Mouse (Mus musculus): Measurements from ENCODE around the gene Tmem52b. TPM values are rescaled to one million over a fixed set of nuclear protein-coding genes. Genes with fewer than 3 reads are reported as not detected.
A peak's percentile ranks its signal among the peaks of the same experiment; 100 is the strongest.

Tmem52b gene
- polyA plus RNA-seq, 1 experiment from 2014 or later: 63.1 TPM

DNA sequence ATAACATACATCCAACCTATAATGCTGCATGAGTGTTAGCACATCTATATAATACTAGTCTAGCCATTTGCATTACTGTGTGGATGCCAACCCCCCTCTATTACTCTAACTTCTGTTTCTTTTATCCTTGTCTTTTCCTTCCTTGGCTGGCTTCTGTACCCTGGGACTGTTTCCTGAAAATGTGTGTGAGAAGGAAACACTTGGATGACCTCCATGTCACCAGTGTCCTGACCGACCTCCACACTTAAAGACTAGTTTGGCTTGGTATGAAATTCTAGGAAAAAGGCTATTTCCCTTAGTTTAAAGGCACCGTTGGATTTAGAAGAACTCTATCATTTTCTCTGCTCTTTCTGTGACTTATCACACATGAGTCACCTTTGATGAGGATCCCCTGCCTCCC, 15.1 kb downstream of the Tmem52b start:
- H3K4me3 ChIP-seq (ENCODE audit: low read length): no peak overlapping the region
- H3K4me1 ChIP-seq (ENCODE audit: insufficient read depth, low read length): peaks cover 4% of the 10 kb centered on the region
- no peaks in the 10 kb centered on the region for H3K27me3 ChIP-seq (ENCODE audit: insufficient read depth, low read length)
- H3K27ac ChIP-seq (ENCODE audit: low read length): no peak overlapping the region
- no peak overlapping the region for H3K4me2 ChIP-seq (replicated peaks; ENCODE audit: low read depth, low read length)
- no peak for ATAC-seq (ENCODE audit: low FRiP score, low TSS enrichment)
- WGBS: 73% methylated on average over 2 of the region's 2 CpGs
- no peaks in the 10 kb centered on the region for H3K9me3 ChIP-seq (ENCODE audit: low read length)
- H3K9ac ChIP-seq (replicated peaks; ENCODE audit: low read length): no peak overlapping the region
- no peaks in the 10 kb centered on the region for H3K36me3 ChIP-seq (ENCODE audit: insufficient read depth, low read length)

DNA sequence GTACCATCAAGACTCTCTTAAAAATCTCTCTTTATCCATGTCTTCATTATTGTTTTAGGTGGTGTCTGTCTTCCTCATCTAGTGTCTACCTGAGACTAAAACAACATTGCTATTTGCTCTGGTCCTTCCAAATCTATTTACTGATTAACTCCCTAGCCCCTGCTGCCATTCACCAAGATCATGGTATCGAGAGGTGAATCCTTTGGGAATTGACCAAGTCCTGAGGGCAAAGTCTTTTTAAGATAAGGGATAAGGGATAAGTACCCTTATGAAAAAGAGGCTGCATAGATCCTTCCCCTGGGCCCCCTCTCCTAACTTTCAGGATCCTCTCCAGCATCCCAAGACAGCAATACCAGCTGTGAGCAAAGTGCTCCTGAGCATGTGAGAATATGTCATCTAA, 17.2 kb downstream of the Tmem52b start:
- H3K27me3 ChIP-seq (ENCODE audit: insufficient read depth, low read length): no peaks in the 10 kb centered on the region
- H3K36me3 ChIP-seq (ENCODE audit: insufficient read depth, low read length): no peaks in the 10 kb centered on the region
- no peak overlapping the region for H3K9ac ChIP-seq (replicated peaks; ENCODE audit: low read length)
- no peak overlapping the region for H3K4me3 ChIP-seq (ENCODE audit: low read length)
- no peak overlapping the region for H3K4me2 ChIP-seq (replicated peaks; ENCODE audit: low read depth, low read length)
- no peaks in the 10 kb centered on the region for H3K9me3 ChIP-seq (ENCODE audit: low read length)
- H3K27ac ChIP-seq (ENCODE audit: low read length): no peak overlapping the region
- WGBS: 69% methylated on average over 1 of the region's 1 CpGs
- peaks cover 10% of the 10 kb centered on the region for H3K4me1 ChIP-seq (ENCODE audit: insufficient read depth, low read length)
- no peak for ATAC-seq (ENCODE audit: low FRiP score, low TSS enrichment)

DNA sequence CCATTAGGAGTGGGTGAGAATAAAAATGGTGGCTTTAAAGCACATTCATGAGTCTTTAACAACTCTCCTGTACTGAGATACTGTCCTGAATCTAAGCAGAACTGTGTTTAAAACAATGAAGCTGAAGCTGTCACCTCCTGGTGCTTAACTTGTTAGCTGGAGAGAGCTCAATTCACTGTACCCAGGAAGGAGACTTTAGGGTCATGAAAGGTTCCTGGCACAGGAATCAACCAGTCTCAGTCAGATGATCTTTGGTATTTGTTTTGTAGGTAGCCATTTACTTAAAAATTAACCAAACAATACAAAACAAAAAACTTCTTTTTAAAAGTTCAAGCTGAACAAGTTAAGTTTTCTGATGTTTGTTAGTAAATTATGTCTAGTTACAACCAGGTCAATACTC, 17.9 kb downstream of the Tmem52b start:
- no peak for ATAC-seq (ENCODE audit: low FRiP score, low TSS enrichment)
- peak overlapping the region; percentile 29; the same call in 1 of the 2 replicates for H3K27ac ChIP-seq (ENCODE audit: low read length)
- H3K9ac ChIP-seq (replicated peaks; ENCODE audit: low read length): no peak overlapping the region
- H3K9me3 ChIP-seq (ENCODE audit: low read length): no peaks in the 10 kb centered on the region
- H3K4me1 ChIP-seq (ENCODE audit: insufficient read depth, low read length): peaks cover 17% of the 10 kb centered on the region
- no peaks in the 10 kb centered on the region for H3K27me3 ChIP-seq (ENCODE audit: insufficient read depth, low read length)
- H3K36me3 ChIP-seq (ENCODE audit: insufficient read depth, low read length): no peaks in the 10 kb centered on the region
- no peak overlapping the region for H3K4me2 ChIP-seq (replicated peaks; ENCODE audit: low read depth, low read length)
- H3K4me3 ChIP-seq (ENCODE audit: low read length): no peak overlapping the region

DNA sequence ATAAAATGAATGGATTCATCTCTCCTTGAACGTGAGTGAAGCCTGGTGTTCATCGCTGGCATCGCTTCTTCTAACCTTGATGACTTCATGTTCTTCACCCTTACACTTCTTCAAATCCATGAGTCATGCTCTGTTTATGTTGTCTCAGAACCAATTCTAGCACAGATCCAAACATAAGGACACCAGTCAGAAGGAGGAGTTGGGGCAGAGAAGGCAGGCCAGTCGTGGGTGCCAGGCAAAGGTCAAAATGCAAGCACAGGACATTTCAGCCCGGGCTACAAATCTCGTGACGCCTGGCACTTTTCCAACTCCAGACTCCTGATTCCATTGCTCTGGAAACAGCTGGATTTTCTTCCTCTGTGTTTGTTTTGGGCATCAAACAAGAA, 20.2 kb downstream of the Tmem52b start:
- Histone ChIP-seq H3K36me3 (ENCODE audit: insufficient read depth, low read length) (0 out of 2 replicates have a peak, but pooled peaks cover 4% of the 10 kb centered on the region), H3K4me2 (replicated peaks; ENCODE audit: low read depth, low read length) (peak overlapping the region; percentile 77), H3K9ac (replicated peaks; ENCODE audit: low read length) (peak overlapping the region; percentile 81; the same call in 1 of the 2 replicates), H3K4me3 (ENCODE audit: low read length) (peak overlapping the region; percentile 74), H3K4me1 (ENCODE audit: insufficient read depth, low read length) (peaks cover 21% of the 10 kb centered on the region), H3K9me3 (ENCODE audit: low read length) (no peaks in the 10 kb centered on the region), H3K27ac (ENCODE audit: low read length) (peak overlapping the region; percentile 72), H3K27me3 (ENCODE audit: insufficient read depth, low read length) (no peaks in the 10 kb centered on the region)
- 25% methylated on average over 7 of the region's 7 CpGs for WGBS
- peak; percentile 59 for ATAC-seq (ENCODE audit: low FRiP score, low TSS enrichment)

DNA sequence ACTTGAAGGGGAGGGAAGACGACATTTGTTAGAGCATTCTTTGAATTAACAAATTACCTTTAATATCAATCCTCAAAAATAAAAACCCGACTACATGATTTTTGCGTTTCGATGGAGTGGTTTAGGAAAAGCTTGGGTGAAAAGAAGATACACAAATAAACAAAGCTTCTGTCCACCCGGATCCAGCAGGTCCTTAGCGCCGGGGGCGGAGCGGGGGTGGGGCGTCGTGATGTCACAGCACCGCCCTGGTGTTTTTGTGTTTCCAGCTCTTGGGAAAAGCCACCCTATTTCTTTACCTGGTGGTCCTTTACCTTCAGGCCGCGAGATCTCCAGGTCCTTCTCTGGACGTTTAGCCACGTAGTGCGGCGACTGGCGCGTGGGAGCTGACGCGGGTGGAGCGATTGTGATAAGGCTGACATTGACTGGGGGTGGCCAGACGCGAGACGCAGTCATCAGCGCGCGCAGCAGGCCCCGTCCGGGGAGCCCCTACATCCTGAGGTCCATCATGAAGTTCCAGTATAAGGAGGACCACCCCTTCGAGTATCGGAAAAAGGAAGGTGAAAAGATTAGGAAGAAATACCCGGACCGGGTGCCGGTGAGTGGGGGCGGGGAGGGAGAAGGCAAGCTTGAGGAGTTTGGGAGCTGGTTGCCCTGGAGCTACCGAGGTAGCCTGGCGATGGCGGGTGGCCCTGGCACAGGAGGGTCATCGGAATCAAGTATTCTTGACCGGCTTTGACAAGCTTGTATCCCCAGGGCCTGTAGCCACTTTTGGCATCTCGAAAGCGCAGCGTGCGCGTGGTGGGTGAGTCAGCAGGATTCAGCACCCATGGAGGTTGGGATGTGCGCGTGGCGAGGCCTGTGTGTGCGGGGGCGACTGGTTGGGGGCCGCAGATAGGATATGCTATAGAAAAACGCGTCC, 20.8 kb downstream of the Tmem52b start, which contains the start of gene Gabarapl1:
Gene Gabarapl1 (plus strand): TSS at position 219 of the 919 bp plus-strand sequence.
- Histone ChIP-seq H3K4me2 (replicated peaks; ENCODE audit: low read depth, low read length) (peak within 1 kb of the TSS; percentile 77), H3K4me3 (ENCODE audit: low read length) (peak within 1 kb of the TSS; percentile 74), H3K9me3 (ENCODE audit: low read length) (no peaks in the 10 kb centered on the region), H3K27ac (ENCODE audit: low read length) (peak within 1 kb of the TSS; percentile 72), H3K27me3 (ENCODE audit: insufficient read depth, low read length) (no peaks in the 10 kb centered on the region), H3K9ac (replicated peaks; ENCODE audit: low read length) (peak within 1 kb of the TSS; percentile 81), H3K4me1 (ENCODE audit: insufficient read depth, low read length) (peaks cover 21% of the 10 kb centered on the region), H3K36me3 (ENCODE audit: insufficient read depth, low read length) (0 out of 2 replicates have a peak, but pooled peaks cover 7% of the 10 kb centered on the region)
- under 1% methylated on average over 55 of the region's 55 CpGs for WGBS
- peak; percentile 80 for ATAC-seq (ENCODE audit: low FRiP score, low TSS enrichment)

DNA sequence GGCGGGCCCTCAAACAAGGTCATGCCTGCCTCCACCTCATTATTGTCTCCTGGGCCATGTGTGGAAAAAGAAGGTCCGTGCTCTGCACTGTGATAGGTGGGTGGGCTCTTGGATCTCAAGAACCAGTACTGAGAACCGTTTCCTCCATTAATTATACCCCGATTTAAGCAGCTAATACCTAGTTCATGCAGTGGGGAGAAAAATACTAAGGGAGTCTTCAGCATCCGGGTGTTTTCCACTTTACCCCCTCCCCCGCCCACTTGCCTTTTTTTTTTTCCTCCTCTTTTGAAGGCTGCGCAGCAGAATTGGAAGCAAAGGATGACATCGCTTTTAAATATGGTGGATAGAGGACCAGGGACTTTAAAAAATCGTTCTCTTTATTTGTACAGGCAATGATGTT, 21.7 kb downstream of the Tmem52b start:
- H3K4me3 ChIP-seq (ENCODE audit: low read length): peak overlapping the region; percentile 74
- no peaks in the 10 kb centered on the region for H3K9me3 ChIP-seq (ENCODE audit: low read length)
- WGBS: 13% methylated on average over 9 of the region's 9 CpGs
- peaks cover 21% of the 10 kb centered on the region for H3K4me1 ChIP-seq (ENCODE audit: insufficient read depth, low read length)
- H3K9ac ChIP-seq (replicated peaks; ENCODE audit: low read length): peak overlapping the region; percentile 81
- H3K4me2 ChIP-seq (replicated peaks; ENCODE audit: low read depth, low read length): peak overlapping the region; percentile 77
- peak overlapping the region; percentile 72; the same call in 1 of the 2 replicates for H3K27ac ChIP-seq (ENCODE audit: low read length)
- H3K27me3 ChIP-seq (ENCODE audit: insufficient read depth, low read length): no peaks in the 10 kb centered on the region
- no peak for ATAC-seq (ENCODE audit: low FRiP score, low TSS enrichment)
- H3K36me3 ChIP-seq (ENCODE audit: insufficient read depth, low read length): peaks cover 15% of the 10 kb centered on the region; the same call in 1 of the 2 replicates

DNA sequence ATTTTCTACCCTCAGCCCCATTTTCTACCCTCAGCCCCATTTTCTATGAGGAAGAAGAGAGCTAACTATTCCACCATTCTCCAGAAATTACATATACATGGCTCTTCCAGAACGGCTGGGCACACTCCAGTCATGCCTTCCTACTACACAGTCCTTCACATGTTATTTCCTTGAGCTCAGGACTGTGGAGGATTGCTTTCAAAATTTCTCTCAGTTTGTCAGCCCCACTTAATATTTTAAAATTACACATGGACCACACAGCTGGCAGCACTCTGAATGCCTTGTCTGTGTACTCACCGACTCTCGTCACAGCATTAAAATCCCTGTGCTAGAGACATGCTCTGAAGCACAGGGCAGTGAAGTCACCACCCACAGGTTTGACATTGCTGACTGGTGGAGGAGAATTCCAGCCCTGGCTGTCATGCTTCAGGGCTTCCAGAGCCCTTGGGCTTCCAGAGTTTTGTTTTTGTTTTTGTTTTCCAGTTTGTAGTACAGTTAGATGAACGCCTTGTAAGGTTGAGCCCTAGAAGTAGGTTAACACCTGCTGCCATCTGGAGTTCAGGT, 22.4 kb downstream of the Tmem52b start:
- H3K27ac ChIP-seq (ENCODE audit: low read length): peak overlapping the region; percentile 67
- peak overlapping the region; percentile 10; the same call in 1 of the 2 replicates for H3K9ac ChIP-seq (replicated peaks; ENCODE audit: low read length)
- H3K4me2 ChIP-seq (replicated peaks; ENCODE audit: low read depth, low read length): peak overlapping the region; percentile 77
- peaks cover 21% of the 10 kb centered on the region for H3K36me3 ChIP-seq (ENCODE audit: insufficient read depth, low read length)
- no peaks in the 10 kb centered on the region for H3K9me3 ChIP-seq (ENCODE audit: low read length)
- WGBS: 30% methylated on average over 4 of the region's 4 CpGs
- peaks cover 21% of the 10 kb centered on the region for H3K4me1 ChIP-seq (ENCODE audit: insufficient read depth, low read length)
- no peaks in the 10 kb centered on the region for H3K27me3 ChIP-seq (ENCODE audit: insufficient read depth, low read length)
- peak; percentile 81 for ATAC-seq (ENCODE audit: low FRiP score, low TSS enrichment)
- peak overlapping the region; percentile 74 for H3K4me3 ChIP-seq (ENCODE audit: low read length)

DNA sequence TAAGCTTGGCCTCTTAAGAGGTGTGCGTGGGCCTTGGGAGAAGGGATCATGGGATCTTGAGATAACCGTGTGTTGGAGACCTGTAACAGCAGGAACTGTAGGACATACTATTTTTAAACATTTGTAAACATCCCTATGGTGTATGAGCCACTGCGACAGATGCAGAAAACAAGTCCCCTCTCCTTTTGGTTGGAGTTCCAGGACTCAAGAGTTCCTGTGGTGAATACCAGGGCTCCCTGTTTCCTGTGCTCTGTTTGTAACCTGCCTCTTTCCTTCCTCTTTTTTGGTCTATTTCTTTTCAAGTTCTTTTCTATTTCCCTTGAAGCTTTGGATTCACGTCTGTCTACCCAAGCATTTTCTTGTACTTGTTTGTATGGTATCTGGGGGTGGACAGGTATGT, 23.4 kb downstream of the Tmem52b start:
- H3K9me3 ChIP-seq (ENCODE audit: low read length): no peaks in the 10 kb centered on the region
- H3K27me3 ChIP-seq (ENCODE audit: insufficient read depth, low read length): no peaks in the 10 kb centered on the region
- no peak for ATAC-seq (ENCODE audit: low FRiP score, low TSS enrichment)
- WGBS: 66% methylated on average over 4 of the region's 4 CpGs
- no peak overlapping the region for H3K27ac ChIP-seq (ENCODE audit: low read length)
- H3K9ac ChIP-seq (replicated peaks; ENCODE audit: low read length): no peak overlapping the region
- peak overlapping the region; percentile 77 for H3K4me2 ChIP-seq (replicated peaks; ENCODE audit: low read depth, low read length)
- H3K4me3 ChIP-seq (ENCODE audit: low read length): no peak overlapping the region
- H3K4me1 ChIP-seq (ENCODE audit: insufficient read depth, low read length): peaks cover 21% of the 10 kb centered on the region
- H3K36me3 ChIP-seq (ENCODE audit: insufficient read depth, low read length): peaks cover 28% of the 10 kb centered on the region

DNA sequence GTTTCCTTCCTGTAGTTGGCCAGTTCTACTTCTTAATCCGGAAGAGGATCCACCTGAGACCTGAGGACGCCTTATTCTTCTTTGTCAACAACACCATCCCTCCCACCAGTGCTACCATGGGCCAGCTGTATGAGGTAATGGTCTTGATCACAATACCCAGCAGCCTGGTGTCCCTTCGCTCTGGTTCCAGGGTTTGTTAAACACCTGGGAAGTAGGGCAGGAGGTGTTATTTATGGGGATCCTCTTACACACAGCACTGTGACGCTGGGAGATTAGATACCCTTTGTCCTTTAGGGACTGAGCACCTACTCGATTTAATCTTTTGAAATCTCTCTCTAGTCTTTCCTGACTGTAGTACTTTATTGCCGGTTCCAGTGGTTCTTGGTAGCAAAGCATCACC, 26.2 kb downstream of the Tmem52b start:
- Histone ChIP-seq H3K9me3 (ENCODE audit: low read length) (no peaks in the 10 kb centered on the region), H3K4me1 (ENCODE audit: insufficient read depth, low read length) (peaks cover 15% of the 10 kb centered on the region), H3K27ac (ENCODE audit: low read length) (no peak overlapping the region), H3K4me3 (ENCODE audit: low read length) (no peak overlapping the region), H3K4me2 (replicated peaks; ENCODE audit: low read depth, low read length) (no peak overlapping the region), H3K27me3 (ENCODE audit: insufficient read depth, low read length) (no peaks in the 10 kb centered on the region), H3K9ac (replicated peaks; ENCODE audit: low read length) (no peak overlapping the region), H3K36me3 (ENCODE audit: insufficient read depth, low read length) (peaks cover 40% of the 10 kb centered on the region)
- no peak for ATAC-seq (ENCODE audit: low FRiP score, low TSS enrichment)
- 73% methylated on average over 6 of the region's 6 CpGs for WGBS

DNA sequence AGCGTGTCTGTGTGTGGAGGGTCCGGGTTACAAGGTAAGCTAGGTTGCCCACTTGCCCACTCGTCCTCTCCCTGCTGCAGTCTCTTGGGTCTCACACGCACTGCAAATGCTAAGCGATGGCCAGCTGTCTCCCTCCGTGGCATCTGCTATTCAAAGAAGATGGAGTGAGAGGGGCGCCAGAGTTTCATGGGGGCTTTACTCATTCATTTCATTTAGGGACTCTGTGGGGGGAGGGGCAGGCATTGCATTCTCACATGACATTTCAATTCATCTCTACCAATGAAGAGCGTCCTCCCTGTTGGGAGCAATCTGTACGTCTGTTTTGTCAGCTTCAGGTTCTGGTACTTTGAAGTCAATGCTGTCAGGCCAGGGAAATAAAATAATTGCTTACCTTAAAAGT, 29.6 kb downstream of the Tmem52b start:
- H3K9ac ChIP-seq (replicated peaks; ENCODE audit: low read length): no peak overlapping the region
- no peak overlapping the region for H3K4me2 ChIP-seq (replicated peaks; ENCODE audit: low read depth, low read length)
- 88% methylated on average over 9 of the region's 9 CpGs for WGBS
- no peaks in the 10 kb centered on the region for H3K9me3 ChIP-seq (ENCODE audit: low read length)
- no peaks in the 10 kb centered on the region for H3K27me3 ChIP-seq (ENCODE audit: insufficient read depth, low read length)
- H3K4me3 ChIP-seq (ENCODE audit: low read length): no peak overlapping the region
- H3K27ac ChIP-seq (ENCODE audit: low read length): no peak overlapping the region
- ATAC-seq (ENCODE audit: low FRiP score, low TSS enrichment): no peak
- peaks cover 40% of the 10 kb centered on the region for H3K36me3 ChIP-seq (ENCODE audit: insufficient read depth, low read length)
- H3K4me1 ChIP-seq (ENCODE audit: insufficient read depth, low read length): no peaks in the 10 kb centered on the region
